Mouse (Mus musculus): Measurements from ENCODE around the gene Gm7697.
A peak's percentile ranks its signal among the peaks of the same experiment; 100 is the strongest.
"Not testable (repeated sequence)": the region's sequence is repeated elsewhere in the genome, so short reads cannot be mapped to it uniquely, and the experiment has no call there.

Gm7697 gene

GRCm38 (mm10) chr8:69522876-69523275 lies at the start of gene Gm7697:
Gene Gm7697 (minus strand): TSS chr8:69522976.
- not testable (repeated sequence) for DNase-seq

- not testable (repeated sequence) for DNase-seq
These were observed 28.5 kb upstream of the Gm7697 start for GRCm38 (mm10) chr8:69551249-69551648.

DNA sequence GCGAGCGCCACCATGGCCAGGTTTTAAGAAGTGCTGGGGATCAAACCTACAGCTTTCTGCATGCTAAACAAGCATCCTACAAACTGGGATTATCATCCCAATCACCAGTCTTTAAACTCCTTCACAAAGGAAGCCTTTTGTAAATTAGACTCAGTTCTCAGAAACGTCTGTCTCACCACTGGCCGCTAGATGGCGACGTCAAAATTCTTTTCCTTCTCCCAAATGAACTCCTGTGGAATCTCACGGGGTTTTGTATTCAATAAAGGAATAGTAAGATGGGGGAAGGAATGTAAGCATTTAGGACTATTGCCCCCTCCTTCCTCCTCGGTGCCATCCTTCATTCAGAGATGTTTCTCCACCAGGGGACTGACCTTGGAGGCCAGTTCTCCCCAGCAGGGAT lies 26.8 kb upstream of the Gm7697 start:
- DNase-seq: peak; percentile 58

DNA sequence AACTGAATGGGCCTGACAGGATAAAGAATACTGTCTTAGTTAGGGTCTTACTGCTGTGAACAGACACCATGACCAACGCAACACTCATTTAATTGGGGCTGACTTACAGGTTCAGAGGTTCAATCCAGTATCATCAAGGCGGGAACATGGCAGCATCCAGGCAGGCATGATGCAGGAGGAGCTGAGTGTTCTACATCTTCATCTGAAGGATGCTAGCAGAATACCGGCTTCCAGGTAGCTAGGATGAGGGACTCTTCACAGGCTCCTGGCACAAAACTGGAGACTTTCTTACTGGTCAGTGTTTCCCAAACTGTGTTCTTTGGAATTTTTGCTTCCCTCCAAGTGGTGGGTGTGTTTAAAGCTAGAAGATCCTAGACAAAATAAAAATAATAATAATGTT lies 25.3 kb upstream of the Gm7697 start:
- DNase-seq: not testable (repeated sequence)

DNA sequence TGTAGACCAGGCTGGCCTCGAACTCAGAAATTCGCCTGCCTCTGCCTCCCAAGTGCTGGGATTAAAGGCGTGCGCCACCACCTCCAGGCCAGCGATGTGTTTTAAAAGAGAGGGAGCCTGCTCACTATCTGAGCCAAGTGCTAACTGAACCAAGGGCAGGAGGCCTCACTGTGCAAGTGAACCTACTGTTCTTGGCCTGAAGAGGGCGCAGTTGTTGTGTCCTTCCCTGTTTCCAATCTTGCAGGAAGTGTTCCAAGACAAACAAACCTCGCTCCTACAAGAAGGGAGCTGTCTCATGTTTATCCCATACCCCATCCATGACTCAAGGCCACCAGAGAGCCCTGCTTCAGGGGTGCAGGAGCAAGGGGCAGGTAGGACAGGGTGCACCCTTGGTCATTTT lies 24.4 kb upstream of the Gm7697 start:
- not testable (repeated sequence) for DNase-seq

DNA sequence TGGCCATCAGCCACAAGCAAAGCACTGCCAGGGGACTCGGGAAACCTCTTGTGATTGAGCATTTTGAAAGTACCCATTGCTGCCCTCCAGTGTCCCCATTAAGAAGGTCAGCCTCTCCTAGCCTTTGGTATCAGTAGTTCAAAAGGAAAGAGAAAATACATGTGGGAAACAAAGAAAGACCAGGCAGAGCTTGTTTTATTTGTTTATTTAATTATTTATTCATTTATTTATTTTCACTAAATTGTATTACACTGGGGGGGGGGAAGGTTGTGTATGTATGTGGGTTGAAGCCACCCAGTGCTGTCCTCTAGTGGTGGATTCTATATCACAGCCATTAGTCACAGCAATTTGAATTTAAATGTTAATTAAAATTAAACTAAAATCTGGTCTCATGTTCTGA lies 22.2 kb upstream of the Gm7697 start:
- DNase-seq: peak; percentile 64

GRCm38 (mm10) chr8:69544511-69544910 lies 21.7 kb upstream of the Gm7697 start:
- peak; percentile 41 for DNase-seq

GRCm38 (mm10) chr8:69543984-69544383 lies 21.2 kb upstream of the Gm7697 start:
- DNase-seq: not testable (repeated sequence)

DNA sequence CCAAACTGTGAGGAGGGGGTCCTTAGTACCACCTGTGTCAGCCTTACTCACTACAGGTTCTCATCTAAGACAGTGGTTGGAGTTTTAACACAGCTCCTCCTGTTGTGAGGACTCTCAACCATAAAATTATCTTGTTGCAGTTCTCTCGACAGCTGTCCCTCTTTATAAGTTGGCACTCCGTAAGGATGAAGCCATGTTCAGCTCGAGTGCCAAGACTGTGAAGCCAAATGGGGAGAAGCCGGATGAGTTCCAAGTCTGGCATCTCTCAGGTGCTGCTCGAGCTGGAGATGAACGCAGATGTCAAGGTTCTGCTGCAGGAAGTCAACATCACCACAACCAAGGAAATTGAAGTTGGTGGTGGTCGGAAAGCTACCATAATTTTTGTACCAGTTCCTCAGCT lies 18.0 kb upstream of the Gm7697 start:
- DNase-seq: peak; percentile 80

DNA sequence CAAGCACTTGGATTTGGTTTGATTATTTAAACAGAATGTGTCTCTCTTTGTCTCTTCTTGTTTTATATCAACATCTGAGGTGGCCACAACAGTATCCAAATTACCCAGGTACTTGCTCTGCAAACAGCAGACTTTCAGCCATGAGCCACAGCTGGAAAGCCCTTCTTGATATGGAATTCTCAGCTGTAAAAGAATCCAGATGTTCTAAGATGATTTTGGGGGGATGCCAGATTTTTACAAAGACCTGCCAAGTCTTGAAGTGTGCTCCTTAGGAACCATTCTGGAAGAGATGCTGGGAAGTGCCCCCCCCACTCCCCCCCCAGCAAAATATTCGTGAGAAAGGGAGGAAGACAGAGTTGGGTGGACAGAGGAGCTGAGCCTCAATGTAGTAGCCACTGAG lies 17.6 kb upstream of the Gm7697 start:
- not testable (repeated sequence) for DNase-seq

- DNase-seq: peak; percentile 77
These were observed 47.8 kb downstream of the Gm7697 start for GRCm38 (mm10) chr8:69474946-69475345.

- not testable (repeated sequence) for DNase-seq
These were observed 69.3 kb downstream of the Gm7697 start, which contains the start of gene Gm9495 for GRCm38 (mm10) chr8:69453465-69453864. Gene Gm9495 (minus strand): TSS chr8:69453565.

Data from cerebellum, adult 9-10 months (tissue).